Mouse (Mus musculus) liver, postnatal 0 days (tissue): Measurements from ENCODE around the gene Dkk1. TPM values are rescaled to one million over a fixed set of nuclear protein-coding genes. Genes with fewer than 3 reads are reported as not detected.

ENCODE experiments used
- ATAC-seq: fragments of 200-750 bp; cut with Nextera tagmentation; 2 replicates; pipeline ENCODE4 v1.8.0; 2017; ENCODE audit warnings: mild to moderate bottlenecking, moderate library complexity
- DNase-seq: peaks from one replicate; pipeline ENCODE4 v3.0.0-alpha.2; 2016
- H3K27ac ChIP-seq: fragments of 300-500 bp; sonication (generic); 2 replicates; pipeline ENCODE4 v1.5.1; 2014; ENCODE audit warnings: antibody characterized with exemption, moderate library complexity, mild to moderate bottlenecking, low read depth
- H3K27me3 ChIP-seq: fragments of 300-500 bp; sonication (generic); 2 replicates; pipeline ENCODE4 v1.6.1; 2014; ENCODE audit warnings: low read length, control low read depth, mixed read lengths; ENCODE audit not compliant: insufficient read depth
- H3K36me3 ChIP-seq: fragments of 300-500 bp; sonication (generic); replicated peaks from 2 replicates; pipeline ENCODE4 v1.6.1; 2014; ENCODE audit warnings: mild to moderate bottlenecking, control low read depth, low read length, moderate library complexity, mixed read lengths; ENCODE audit not compliant: insufficient read depth
- H3K4me1 ChIP-seq: fragments of 300-500 bp; sonication (generic); 2 replicates; pipeline ENCODE4 v1.6.1; 2014; ENCODE audit warnings: antibody characterized with exemption, mild to moderate bottlenecking, control low read depth; ENCODE audit not compliant: insufficient read depth
- H3K4me2 ChIP-seq: fragments of 300-500 bp; sonication (generic); 2 replicates; pipeline ENCODE4 v1.6.1; 2014; ENCODE audit warnings: low read depth, mild to moderate bottlenecking, low read length, moderate library complexity, mixed read lengths
- H3K4me3 ChIP-seq: fragments of 300-500 bp; sonication (generic); 2 replicates; pipeline ENCODE4 v1.5.1; 2014; ENCODE audit warnings: low read depth, low read length
- H3K9ac ChIP-seq: fragments of 300-500 bp; sonication (generic); replicated peaks from 2 replicates; pipeline ENCODE4 v1.6.1; 2014; ENCODE audit warnings: mild to moderate bottlenecking, moderate library complexity
- H3K9me3 ChIP-seq: fragments of 300-500 bp; sonication (generic); 2 replicates; pipeline ENCODE4 v1.6.1; 2016; ENCODE audit warnings: mild to moderate bottlenecking, control low read depth, low read length, mixed read lengths
- CTCF ChIP-seq: sonication (generic); IDR thresholded peaks from 2 replicates; pipeline ENCODE4 v1.5.1; 2016; ENCODE audit warnings: antibody characterized with exemption, low read depth
- EP300 ChIP-seq: IDR thresholded peaks from 2 replicates; pipeline ENCODE4 v1.6.1; 2016; ENCODE audit warnings: antibody characterized with exemption, low read depth, mild to moderate bottlenecking
- WGBS: fragments of 180-500 bp; shearing (Covaris S2); extraction: QIAGEN DNeasy Blood & Tissue Kit; methylation state at CpG from one replicate; pipeline ENCODE4 v1.1.7; 2014; ENCODE audit not compliant: insufficient replicate concordance; 5-methylcytosine and 5-hydroxymethylcytosine counted together
- polyA plus RNA-seq: library from polyadenylated mRNA; unstranded; fragments of >200 nt; fragmentation: Nextera tagmentation; extraction: Ambion mirVana; gene quantifications from 2 replicates; pipeline ENCODE4 v1.2.1, GENCODE M21; 2015

The Dkk1 gene
- polyA plus RNA-seq, 1 experiment from 2014 or later, result not detected

GRCm38 (mm10) chr19:30510481-30510880 is 39.0 kb downstream of the Dkk1 start:
- Histone ChIP-seq H3K27me3 (no peaks in the 10 kb centered on the region), H3K36me3 (no peaks in the 10 kb centered on the region), H3K4me1 (no peaks in the 10 kb centered on the region), H3K27ac (no peak overlapping the region), H3K9me3 (no peaks in the 10 kb centered on the region), H3K4me2 (no peak overlapping the region), H3K9ac (no peak overlapping the region), H3K4me3 (no peak overlapping the region)
- WGBS, result 60% methylated on average over 4 of the region's 4 CpGs
- ATAC-seq (no peak), DNase-seq (no peak)
- TF ChIP-seq CTCF (no peak), EP300 (no peak)

- 40% methylated on average over 5 of the region's 5 CpGs for WGBS
- no peak for ATAC-seq
These were observed 44.0 kb downstream of the Dkk1 start for GRCm38 (mm10) chr19:30505497-30505896.

More at GRCm38 (mm10) chr19:30505497-30505896, 44.0 kb downstream of the Dkk1 start:
- H3K27ac ChIP-seq, result no peak overlapping the region
- H3K9ac ChIP-seq, result no peak overlapping the region
- no peaks in the 10 kb centered on the region for H3K36me3 ChIP-seq
- H3K4me1 ChIP-seq, result no peaks in the 10 kb centered on the region
- H3K27me3 ChIP-seq, result no peaks in the 10 kb centered on the region
- TF ChIP-seq EP300 (no peak), CTCF (no peak)
- DNase-seq, result no peak
- H3K4me2 ChIP-seq, result no peak overlapping the region
- no peaks in the 10 kb centered on the region for H3K9me3 ChIP-seq
- no peak overlapping the region for H3K4me3 ChIP-seq
